Mouse (Mus musculus): ENCODE measurements at regions not wholly inside any gene's neighbourhood (a gene's known extent, or its start where the extent isn't known, plus 50 kb on each side); places are given as distances from the start of the nearest gene placed in this dataset.

DNA sequence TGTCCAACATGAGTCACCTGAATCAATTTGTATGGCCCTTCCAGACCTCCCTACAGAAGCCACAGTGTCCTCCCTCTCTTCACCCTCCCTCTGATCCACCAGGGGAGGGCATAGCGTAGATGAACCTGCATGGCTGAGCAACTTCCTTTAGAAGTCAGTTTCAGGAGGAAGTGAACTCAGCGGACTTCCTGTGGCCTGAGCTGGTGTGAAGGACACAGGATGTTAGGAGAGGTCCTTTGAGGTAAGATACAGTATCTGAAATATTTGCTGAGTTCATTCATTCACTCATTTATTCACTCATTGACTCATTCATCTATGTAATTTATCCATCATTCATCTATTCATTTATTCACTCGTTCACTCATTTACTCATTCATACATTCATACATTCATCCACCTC lies 152.6 kb downstream of the Chst1 start:
- no peak for DNase-seq

DNA sequence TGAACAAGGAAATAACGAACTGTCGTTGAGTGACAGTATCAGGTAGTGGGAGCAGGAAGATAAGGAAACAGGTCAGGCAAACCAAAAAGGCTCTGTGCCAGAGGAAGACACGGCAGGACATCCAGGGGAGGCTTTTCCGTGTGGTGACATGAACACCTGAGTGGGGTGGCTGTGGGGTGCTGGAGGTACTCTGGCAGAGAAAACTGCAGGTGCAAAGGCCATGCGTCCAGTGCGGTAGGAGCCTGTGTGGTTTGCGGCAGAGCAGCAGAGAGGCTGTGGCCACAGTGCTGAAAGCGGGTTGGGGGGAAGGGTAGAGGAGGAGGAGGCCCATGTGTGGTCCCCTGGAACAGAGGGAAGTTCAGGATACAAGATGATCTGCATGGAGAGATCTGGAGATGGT lies 153.3 kb downstream of the Chst1 start:
- DNase-seq, result no peak

DNA sequence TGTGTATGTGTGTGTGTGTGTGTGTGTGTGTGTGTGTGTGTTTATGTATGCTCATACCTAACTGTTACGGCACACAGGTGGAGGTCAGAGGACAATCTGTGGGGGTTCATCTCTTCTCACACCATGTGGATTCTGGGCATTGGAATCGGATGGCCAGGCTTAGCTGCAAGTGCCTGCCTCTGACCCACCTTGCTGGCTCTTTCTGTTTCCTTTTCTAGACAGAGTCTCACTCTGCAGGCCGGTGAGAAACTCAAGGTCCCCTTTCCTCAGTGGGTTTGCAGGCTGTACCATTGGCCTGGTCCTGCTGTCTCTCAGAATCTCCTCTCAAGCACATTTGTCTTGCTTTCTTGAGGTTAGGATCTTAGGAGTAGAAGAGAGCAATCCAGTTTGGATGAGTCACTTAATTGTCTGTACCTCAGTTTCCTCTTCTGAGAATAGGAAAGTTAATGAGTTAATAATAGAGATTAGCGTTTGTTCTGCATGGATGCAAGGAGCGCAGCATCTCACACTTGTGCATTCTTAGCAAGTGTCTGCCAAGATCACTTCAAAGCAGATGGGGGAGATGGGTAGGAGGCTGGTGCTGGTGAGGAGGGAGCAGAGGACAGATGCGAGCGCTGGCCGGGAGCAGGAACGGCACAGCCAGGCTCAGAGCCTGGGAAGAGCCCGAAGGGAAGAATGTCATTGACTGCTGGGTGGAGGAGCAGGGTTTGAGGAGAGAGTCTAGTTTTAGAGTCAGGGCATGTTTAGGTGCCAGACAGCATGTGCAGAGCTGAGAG lies 155.2 kb downstream of the Chst1 start:
- no peak for DNase-seq

DNA sequence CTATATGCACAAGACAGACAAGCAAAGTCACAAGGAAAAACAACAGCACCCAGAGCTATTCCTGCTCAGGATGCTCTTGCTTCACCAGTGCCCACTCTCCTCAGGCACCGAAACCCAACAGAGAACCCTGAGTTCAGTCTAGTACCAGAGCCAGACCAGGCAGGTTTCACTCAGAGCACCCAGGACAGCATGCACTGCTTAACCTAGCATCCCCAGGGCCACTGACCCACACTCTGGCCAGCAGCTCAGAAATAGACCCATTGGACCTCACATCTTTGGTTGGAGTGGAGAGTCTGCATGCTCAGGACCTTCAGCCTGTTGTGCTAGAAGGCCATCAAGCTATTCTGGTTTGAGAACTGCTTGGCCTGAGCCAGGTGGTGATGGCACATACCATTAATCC lies 157.0 kb downstream of the Chst1 start:
- DNase-seq, result no peak

DNA sequence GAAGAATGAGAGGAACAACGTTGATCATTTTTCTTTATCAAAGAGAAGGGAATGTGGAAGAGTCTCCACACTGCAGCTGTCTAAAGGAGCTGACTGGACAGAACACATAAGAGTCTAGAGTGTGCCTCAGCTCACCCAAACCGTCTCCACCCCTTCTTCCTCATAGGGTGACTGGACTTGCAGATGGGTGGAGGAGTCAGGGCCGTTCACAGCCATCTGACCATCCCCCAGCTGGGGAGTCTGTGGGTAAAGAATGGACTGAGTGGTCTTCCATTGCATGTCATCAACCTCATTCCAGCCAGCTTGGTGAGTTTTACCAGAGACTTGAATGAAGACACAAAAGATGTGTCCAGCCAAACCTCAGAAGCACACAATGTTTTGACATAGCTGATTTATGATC lies 156.1 kb upstream of the Syt13 start:
- no peak for DNase-seq

DNA sequence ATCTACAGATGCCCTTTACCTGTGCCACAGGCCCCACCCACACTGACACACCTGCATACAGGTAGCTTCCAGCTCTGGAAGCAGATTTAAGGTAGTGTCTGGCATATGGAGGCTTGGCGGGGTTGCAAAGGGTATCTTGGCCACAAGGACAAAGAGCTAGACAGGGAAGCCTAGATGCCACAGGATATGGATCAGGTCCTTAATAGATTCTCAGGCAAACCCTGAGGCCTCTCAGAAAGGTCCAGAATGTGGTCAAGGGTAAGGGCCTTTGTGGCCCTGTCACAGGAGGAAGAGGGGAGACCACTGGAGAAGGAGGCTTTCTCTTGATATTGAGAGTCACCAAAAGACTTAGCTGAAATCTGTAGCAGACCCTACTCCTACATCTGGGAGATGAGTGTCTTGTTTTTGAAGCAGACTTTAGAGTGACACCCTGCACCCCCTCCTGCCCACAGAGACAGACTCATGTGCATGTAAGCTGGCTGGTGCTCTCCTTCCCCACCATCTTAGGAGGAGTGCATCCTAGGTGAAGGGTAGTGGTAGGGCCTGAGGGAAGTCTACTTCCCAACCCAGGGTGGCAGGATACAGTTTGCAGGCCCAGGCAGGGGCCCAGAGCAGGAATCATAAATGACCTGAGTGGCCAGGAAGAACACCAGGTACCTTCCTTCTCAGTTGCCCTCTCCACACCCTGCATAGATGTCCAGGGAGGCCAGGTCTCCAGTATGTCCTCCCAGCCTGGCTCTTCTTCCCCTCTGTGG lies 150.8 kb upstream of the Syt13 start:
- DNase-seq, result no peak

DNA sequence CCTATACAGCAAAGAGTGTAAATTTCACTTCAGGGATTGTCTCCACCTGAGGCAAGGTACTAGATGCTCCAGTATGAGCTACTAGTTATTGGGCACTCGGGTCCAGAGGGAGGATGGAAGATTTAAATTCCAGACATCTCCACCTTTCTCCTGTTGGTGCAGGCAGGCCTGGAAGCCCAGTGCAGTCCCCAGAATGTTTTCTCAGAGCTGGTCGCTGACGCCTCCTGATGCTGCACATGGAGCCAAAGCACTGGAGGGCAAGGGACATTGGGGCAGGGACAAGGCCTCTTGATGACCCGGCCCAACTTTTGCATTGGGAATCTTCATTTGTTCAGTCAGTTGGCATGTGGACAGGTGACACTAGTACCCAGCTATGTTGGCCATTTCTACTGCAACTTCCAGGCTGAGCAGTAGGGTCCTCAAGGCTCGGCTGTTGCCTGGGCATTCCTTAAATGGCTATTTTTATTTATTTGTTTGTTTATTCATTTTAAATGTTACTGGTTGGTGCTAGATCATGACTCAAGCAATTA lies 147.4 kb upstream of the Syt13 start:
- DNase-seq, result no peak

DNA sequence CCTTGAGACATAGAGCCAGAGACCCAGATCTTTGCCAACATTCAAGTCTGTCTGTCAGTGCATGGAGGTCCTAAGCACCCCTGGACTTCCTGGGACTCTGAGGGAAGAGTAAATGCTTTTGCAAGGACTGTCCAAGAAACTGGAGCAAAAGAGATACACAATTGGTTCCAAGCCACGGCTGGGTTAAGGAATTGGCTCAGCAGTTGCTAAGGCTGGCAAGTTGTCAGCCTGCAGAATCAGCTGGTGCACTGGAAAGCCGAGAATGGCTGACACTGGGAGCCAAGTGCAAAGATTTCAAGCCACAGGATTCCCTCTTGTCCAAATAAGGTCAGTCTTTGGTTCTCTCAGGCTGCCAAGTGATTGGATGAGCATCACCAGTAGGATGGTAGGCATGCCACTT lies 146.8 kb upstream of the Syt13 start:
- peak; percentile 45 to 48 for DNase-seq

DNA sequence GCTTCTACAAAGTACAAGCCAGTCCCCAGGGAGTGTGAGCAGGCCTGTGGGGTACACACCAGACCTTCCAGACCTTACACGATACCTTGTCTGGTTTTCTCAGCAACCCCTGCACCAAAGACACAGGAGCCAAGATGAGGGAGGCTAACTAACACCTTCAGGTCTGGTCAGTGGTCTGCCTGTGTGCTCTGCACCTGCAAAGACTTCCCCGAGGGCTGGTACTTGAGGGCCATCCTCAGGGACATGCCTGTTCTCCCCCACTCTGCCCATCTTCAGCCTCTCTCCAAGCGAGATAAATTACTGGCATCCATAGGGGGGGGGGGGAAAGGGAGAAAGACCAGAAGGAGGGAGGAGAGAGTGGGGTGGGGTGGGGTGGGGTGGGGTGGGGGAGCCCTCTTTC lies 145.8 kb upstream of the Syt13 start:
- no peak for DNase-seq

DNA sequence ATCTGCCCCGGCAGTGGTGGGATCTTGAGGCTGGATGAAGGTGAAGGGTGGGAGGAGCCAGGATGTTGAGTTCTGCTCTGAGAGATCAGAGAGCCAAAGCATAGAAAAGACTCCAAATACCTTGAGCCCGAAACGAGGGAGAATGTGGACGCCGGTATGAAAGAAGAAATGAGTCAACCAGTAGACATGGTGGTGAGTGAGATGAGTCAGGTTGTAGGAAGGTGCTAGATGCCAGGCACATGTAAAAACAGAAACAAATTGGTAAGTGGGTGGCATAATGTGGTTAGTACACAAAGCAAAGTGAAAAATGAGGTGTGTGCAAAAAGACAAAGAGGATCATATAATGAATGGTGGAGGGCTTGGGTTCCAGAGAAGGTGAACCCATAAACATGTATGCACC lies 144.8 kb upstream of the Syt13 start:
- DNase-seq, result no peak

DNA sequence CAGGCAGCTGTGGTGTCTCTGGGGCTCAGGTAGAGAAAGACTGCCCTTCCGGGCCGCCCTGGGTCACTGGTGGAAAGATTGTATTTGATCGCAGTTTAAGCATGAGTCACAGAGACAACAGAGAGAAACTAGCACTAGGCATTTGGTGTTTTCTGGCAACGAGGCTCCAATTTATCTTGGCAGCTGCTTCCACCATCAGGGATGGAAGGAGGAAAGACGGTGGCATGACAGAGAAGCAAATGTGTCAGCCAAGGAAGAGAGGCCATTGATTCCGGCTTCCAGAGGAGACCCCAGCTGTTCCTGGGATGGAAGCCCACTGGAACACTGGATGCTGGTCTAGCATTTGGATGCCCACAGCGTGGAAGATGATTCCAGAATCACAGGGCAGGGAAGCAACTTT lies 142.3 kb upstream of the Syt13 start:
- DNase-seq, result no peak

DNA sequence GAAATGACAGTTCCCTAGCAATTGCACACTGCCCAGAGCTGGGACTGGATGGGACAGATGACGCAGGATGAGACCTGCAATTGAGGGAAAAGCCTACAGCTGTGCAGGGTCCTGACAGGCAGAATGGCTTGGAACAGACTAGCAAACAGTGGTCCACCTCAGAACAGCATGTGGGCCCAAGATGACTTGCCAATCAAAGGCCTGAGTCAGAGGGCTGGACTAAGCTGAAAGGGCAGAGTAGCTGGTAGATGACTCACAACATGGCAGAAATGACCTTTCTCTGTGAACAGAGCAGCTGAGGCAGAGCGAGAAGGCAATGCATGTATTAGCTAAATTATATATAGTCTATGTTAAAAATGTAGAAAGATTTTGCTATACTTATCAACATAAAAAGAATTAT lies 138.4 kb upstream of the Syt13 start:
- no peak for DNase-seq

DNA sequence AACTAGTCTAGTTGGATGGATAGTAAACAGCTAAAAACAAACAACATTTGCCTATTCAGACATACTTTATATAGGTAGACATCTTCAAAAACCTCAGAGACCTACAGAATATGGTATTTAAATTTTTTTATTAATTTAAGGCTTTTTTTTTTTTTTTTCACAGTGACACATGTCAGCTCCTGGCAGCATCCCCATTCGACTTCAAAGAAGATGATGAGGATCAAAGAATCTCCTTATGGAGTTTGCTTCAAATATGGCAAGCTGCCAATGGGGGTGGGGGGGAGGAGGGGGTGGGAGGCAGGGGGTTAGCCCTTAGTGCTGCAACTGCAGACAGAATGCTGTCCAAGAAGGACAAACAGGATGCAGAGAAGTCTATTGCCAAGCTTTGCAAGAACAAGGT lies 135.8 kb upstream of the Syt13 start:
- no peak for DNase-seq

DNA sequence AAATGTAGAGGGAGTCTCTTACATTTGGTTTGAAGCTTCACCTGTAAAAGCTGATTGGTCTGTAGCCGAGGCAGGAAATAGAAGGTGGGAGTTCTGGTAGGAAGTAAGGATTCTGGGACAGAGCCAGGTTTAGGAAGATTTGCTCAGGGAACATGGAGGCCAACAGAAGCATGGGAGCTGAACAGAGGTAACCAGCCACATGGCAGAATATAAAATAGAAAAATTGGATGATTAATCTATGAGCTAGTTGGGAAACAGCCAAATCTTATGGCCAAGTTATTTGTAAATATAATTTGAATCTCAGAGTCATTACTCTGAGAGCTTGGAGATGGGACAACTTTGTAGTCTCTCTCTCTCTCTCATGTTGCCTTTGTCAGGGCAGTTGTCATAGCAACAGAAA lies 134.9 kb upstream of the Syt13 start:
- DNase-seq, result no peak

DNA sequence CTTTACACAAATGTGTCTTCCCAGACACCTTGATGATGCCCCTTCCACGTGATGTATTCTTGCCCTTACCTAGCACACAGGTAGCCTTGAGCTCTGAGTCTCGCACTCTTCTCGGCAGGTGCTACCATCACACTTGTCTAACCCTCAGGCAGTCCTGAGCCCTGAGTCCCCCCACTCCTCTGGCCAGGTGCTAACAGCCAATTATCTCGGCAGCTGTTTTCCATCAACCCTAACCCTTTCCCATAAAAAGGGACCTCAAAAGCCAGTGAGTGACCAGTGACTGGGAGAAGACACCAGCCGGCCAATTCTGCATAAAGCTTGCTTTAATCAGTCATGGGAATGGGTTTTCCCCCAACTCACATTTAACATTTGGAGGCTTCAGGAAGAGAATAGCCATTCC lies 133.4 kb upstream of the Syt13 start:
- DNase-seq, result no peak

DNA sequence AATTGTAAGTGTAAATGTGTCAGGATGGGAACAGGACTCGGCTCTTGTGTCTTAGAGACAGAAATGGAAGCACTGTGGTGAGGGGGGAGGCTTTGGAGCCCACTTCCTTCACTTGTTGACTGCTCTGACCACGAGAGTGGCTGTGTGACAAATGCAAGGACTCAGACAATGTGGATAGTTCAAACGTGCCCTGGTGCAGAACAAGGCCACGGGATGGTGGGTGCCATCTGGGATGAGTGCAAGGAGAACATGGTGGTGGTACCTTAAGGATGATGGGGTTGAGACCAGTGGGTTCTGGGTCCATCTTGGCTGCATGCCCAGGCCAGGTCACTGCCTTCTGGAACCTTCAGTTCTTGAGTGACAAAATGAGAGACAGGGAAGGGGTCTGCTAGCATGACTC lies 132.3 kb upstream of the Syt13 start:
- DNase-seq, result no peak

DNA sequence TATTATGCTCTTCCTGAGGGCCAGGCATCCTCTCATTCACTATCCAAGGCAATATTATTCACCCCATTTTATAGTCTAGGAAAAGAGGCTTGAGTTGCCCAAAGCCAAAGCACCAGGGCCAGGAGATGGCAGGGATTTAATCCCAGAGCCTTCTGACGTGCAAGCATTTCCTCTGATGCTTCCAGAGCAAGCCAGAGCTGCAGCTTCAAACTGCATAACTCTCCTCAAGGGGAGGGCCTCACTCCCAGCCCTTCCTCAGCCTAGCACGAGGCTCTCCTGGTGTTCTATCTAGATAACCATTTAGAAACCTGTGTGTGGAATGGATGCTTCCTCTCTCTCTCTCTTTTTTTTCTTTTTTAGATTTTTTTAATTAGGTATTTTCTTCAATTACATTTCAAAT lies 130.0 kb upstream of the Syt13 start:
- no peak for DNase-seq

DNA sequence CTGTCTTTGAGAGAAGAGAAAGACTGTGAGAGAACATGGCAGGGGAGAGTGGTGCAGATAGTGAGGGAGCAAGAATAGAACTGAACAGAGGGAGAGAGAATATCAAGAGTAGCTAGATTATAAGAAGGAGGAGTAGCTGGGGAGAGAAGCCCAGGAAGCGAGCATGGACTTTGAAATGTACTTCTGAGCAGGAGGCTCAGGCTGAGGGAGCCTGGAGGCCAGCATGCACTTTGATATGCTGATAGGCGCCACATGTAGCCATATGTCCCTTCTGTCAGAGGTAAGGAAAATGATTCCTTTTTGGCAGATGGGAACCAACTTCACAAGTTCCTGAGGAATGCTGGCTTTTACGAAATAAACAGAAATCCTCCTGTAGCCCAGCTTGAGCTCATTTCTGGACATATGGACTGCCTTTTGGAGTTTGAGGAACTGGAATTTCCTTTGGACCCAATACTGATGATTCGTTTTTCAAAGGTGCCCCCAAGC lies 126.9 kb upstream of the Syt13 start:
- DNase-seq, result no peak

DNA sequence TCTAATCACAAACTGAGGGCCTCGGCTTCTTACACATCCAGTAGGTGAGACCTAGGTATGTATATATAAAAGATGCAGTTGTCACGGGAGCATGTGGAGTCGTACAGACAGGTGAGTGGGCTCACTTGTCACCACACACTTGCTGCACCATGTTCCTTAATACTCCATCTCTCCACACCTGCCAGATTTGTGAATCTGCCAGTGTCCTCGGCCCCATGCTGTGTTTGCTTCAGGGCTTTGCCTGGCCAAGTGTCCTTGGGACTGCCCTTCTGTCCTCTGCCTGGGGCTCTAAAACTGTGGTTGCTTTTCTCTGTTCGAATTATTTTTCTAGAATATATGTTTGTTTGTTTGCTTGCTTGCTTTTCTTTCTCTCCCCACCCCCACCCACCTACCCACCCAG lies 126.0 kb upstream of the Syt13 start:
- no peak for DNase-seq

DNA sequence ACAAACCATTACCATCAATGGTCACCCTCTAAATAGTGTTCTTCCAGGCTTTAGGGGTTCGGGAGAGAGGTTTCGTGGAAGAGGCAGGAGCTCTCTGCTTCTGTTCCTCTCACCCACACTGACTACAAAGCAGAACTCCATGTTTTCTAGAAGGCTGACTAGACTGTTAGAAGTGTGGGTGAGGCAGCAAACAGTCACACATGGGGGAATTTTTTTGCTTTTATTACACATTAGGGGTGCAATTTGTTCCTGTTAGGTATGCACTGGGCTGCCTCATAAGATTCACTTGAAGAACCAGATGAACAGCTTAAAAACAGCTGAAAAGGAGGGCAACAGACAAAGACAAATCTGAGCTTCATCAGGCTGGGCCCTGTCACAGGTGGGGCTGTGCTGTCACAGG lies 124.5 kb upstream of the Syt13 start:
- DNase-seq, result no peak

DNA sequence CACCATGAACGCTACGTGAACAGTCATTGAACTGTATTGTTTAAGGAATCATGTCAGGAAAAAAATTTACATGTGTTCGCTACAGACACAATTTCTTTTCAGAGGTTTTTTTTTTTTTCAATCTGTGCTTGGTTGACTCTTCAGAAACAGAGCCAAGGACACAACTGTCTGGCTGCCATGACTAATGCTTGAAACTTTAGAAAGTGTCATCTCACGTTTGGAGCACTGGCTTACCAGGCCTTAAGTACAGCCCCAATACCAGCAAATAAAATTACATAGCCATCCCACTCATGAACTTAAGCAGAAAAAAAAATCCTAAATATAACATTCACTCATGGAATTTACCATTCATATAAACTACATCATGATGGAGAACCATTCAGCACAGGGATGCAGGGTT lies 115.1 kb upstream of the Syt13 start:
- no peak for DNase-seq

DNA sequence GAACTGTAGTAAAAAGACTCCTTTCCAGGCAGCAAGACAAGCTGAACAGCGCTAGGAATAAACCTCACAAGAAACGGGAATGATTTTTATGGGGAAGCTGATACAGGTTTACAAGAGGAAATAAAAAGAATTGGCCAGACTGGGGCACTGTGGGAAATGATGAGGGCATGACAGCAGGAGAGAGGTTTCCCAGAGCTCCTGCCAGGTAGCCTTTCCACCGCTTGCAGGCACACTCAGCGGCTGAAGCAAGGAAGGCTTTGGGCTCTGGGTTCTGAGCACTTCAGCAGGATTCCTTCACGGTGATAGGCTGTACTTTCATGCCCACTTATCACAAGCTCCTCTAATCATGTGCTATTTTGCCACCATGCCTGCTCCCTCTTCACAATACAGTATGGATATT lies 114.2 kb upstream of the Syt13 start:
- no peak for DNase-seq

DNA sequence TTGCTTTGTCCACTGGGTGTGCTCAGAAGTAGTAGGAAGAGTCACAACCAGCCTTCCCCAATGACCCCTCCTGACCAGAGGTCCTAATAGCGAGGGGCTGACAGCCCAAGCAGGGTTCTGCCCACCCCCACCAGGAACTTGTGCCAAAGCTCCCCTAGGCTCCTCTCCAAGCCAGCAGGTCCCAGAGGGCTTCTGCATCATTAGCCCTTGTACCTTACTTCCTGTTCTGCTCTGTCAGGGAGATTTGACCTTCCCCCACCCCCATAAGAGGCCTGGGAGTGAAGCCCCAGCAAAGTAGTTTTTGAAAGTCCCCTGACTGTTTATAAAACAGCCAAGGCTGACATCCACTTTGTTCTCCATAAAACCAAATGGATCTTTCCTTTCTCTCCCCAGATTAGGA lies 110.0 kb upstream of the Syt13 start:
- no peak for DNase-seq

DNA sequence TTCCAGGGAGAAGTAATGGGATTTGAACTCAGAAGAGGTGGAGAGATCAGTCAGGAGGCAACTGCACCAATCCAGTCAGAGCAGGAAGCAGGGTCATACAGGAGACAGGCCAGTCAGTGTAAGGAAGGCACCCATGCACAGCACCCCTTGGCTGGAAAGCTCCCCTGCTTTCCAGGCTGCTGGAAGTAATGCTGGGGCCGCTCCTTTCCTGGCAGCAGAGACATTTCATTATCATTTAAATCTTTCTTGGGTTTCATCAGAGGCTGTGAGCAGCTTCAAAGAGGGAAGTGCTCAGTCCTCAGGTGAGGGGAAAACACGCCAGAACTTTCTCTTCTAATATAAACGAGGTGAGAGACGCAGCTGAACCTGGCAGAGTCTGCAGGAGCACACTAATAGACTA lies 109.1 kb upstream of the Syt13 start:
- no peak for DNase-seq

Measured in heart, adult 18-20 months (tissue).